Mouse (Mus musculus): ENCODE results near the gene Rcvrn. TPM values are rescaled to one million over a fixed set of nuclear protein-coding genes. Genes with fewer than 3 reads are reported as not detected.

The Rcvrn gene
- total and polyA plus RNA-seq, 3 experiments, result not detected

DNA sequence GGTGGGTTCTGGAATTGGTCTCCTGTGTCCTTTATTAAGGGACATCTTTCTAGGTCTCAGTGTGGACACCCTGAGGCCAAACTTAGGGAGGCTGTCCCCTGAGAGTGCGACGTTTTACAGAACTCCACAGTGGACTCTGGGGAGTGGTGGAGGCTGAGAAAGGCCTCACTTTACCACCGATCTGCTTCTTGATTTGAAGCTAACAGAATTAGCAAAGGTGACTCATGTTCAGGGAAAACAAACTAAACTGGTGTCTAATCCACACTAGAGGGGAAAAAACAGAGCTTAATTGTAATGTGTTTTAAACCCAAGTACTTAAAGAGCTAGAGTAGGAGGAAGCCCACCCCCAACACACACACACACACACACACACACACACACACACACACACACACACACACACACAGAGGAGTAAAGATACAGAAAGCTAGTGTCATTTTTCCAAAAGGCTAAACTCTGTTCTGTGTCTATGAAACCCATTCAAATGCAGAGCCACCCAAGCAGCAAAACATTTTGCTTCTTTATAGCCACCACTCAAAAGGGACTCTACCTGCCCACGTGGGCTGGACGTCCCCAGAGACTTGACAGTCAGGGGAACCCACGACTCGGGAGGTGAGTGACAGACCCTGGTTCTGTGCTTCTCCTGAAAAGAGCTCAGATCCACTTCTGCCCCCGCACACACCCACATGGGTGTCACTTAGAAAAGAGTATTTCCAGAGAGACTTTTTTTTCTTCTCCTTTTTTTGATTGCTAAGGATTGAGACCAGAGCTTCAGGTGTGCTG, 28.3 kb downstream of the Rcvrn start:
- H3K9me3 ChIP-seq (replicated peaks; ENCODE audit: insufficient read depth, low read length), result no peaks in the 10 kb centered on the region
- H3K4me3 ChIP-seq (ENCODE audit: control insufficient read depth in 1 of 2, insufficient read depth in 1 of 2, low read depth in 2 of 2, low read length in 2 of 2), result no peak overlapping the region
- no peaks in the 10 kb centered on the region for H3K4me1 ChIP-seq (ENCODE audit: control insufficient read depth in 1 of 2, insufficient read depth in 2 of 2, low read length in 2 of 2)
- no peaks in the 10 kb centered on the region for H3K79me2 ChIP-seq (ENCODE audit: control insufficient read depth, insufficient read depth, low read length, poor library complexity)
- no peaks in the 10 kb centered on the region for H3K27me3 ChIP-seq (ENCODE audit: control insufficient read depth in 1 of 2, insufficient read depth in 2 of 2, low read length in 2 of 2)
- DNase-seq (ENCODE audit: low read depth, low spot score), result no peak
- H3K27ac ChIP-seq (ENCODE audit: control insufficient read depth, low read depth, low read length), result no peak overlapping the region
- no peaks in the 10 kb centered on the region for H3K36me3 ChIP-seq (ENCODE audit: control insufficient read depth in 1 of 2, insufficient read depth in 2 of 2, low read length in 2 of 2)
- TF ChIP-seq CTCF (IDR thresholded peaks at IDR 0.05 in 2 of 3, conservative IDR thresholded peaks at IDR 0.05 in 1 of 3; ENCODE audit: control insufficient read depth in 1 of 3, insufficient read depth in 1 of 3, low read depth in 2 of 3, low read length in 3 of 3, poor library complexity in 1 of 3, severe bottlenecking in 1 of 3), result no peak
- no peak for TF ChIP-seq TCF12 (IDR thresholded peaks at IDR 0.05; ENCODE audit: low read depth, low read length)
- no peak for TF ChIP-seq ETS1 (IDR thresholded peaks at IDR 0.05; ENCODE audit: low read depth, low read length)
- TF ChIP-seq EP300 (IDR thresholded peaks at IDR 0.05; ENCODE audit: low read depth in 1 of 2, low read length in 2 of 2), result no peak
- no peak for TF ChIP-seq ZKSCAN1 (IDR thresholded peaks at IDR 0.05; ENCODE audit: low read depth, low read length)
- TF ChIP-seq ZC3H11A (IDR thresholded peaks at IDR 0.05; ENCODE audit: low read depth, low read length), result no peak
- no peak for TF ChIP-seq MYC (IDR thresholded peaks at IDR 0.05; ENCODE audit: low read depth, low read length)
- H3K9ac ChIP-seq (ENCODE audit: control insufficient read depth, low read depth, low read length, poor library complexity, severe bottlenecking), result no peak overlapping the region

DNA sequence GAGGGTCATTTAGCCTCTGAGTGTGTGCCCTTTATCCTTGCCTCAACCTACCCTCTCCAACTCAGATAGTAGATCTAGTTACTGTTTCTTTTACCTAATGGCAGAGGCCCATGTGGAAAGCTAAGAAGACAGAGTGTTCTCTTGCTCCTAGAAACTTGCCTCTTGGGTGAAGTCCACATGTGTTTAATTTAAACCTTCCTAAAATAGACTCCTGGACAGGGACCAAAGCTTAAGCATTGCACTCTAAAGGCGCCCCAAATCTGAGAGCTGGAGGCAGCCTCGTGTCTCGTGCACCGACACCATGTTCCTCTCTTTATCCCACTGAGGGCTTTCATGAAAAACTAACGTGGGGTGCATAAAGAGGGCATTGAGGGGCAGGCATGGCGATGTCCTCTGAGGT, 32.0 kb downstream of the Rcvrn start:
- H3K4me1 ChIP-seq (ENCODE audit: control insufficient read depth in 1 of 2, insufficient read depth in 2 of 2, low read length in 2 of 2), result no peaks in the 10 kb centered on the region

DNA sequence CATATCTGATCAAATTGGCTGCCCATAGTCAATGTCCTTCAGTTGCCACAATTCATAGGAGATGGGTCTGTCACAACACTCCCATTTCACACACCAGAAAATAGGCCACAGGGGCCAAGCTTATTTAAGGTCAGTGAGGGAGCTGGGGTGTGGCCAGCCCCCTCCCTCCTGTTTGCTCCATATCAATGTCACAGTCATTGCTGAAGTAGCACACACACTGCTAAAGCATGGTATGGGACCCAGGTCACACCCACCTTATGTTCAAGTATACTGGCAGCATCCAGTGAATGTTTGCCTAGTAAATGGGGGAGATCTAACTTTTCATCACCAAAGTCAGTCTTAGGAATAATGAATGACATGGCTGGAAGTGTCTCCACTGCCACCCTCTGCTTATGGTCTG, 33.6 kb downstream of the Rcvrn start:
- Histone ChIP-seq H3K4me1 (ENCODE audit: control insufficient read depth in 1 of 2, insufficient read depth in 2 of 2, low read length in 2 of 2) (no peaks in the 10 kb centered on the region), H3K79me2 (ENCODE audit: control insufficient read depth, insufficient read depth, low read length, poor library complexity) (no peaks in the 10 kb centered on the region), H3K4me3 (ENCODE audit: control insufficient read depth in 1 of 2, insufficient read depth in 1 of 2, low read depth in 2 of 2, low read length in 2 of 2) (no peak overlapping the region), H3K36me3 (ENCODE audit: control insufficient read depth in 1 of 2, insufficient read depth in 2 of 2, low read length in 2 of 2) (no peaks in the 10 kb centered on the region), H3K9ac (ENCODE audit: control insufficient read depth, low read depth, low read length, poor library complexity, severe bottlenecking) (no peak overlapping the region), H3K27me3 (ENCODE audit: control insufficient read depth in 1 of 2, insufficient read depth in 2 of 2, low read length in 2 of 2) (no peaks in the 10 kb centered on the region), H3K9me3 (replicated peaks; ENCODE audit: insufficient read depth, low read length) (no peaks in the 10 kb centered on the region), H3K27ac (ENCODE audit: control insufficient read depth, low read depth, low read length) (no peak overlapping the region)
- no peak for TF ChIP-seq NRF1 (IDR thresholded peaks at IDR 0.05; ENCODE audit: insufficient read depth, low read depth, low read length, poor library complexity, severe bottlenecking)
- TF ChIP-seq USF1 (IDR thresholded peaks at IDR 0.05; ENCODE audit: low read depth, low read length), result no peak
- TF ChIP-seq E2F4 (IDR thresholded peaks at IDR 0.05; ENCODE audit: borderline replicate concordance, low read depth, low read length), result no peak
- no peak for TF ChIP-seq MAX (IDR thresholded peaks at IDR 0.05; ENCODE audit: low read length)
- no peak for TF ChIP-seq MEF2A (IDR thresholded peaks at IDR 0.05; ENCODE audit: extremely low read depth, insufficient replicate concordance, low read depth, low read length, poor library complexity, severe bottlenecking)
- TF ChIP-seq SIN3A (IDR thresholded peaks at IDR 0.05; ENCODE audit: low read length), result no peak
- no peak for TF ChIP-seq TAL1 (IDR thresholded peaks at IDR 0.05; ENCODE audit: low read length)
- no peak for TF ChIP-seq KAT2A (conservative IDR thresholded peaks at IDR 0.05; ENCODE audit: low read depth, low read length)
- no peak for TF ChIP-seq GABPA (IDR thresholded peaks at IDR 0.05; ENCODE audit: low read depth, low read length)
- DNase-seq (ENCODE audit: low read depth, low spot score), result no peak

More for the DNA sequence above, 32.0 kb downstream of the Rcvrn start:
- Histone ChIP-seq H3K9ac (ENCODE audit: control insufficient read depth, low read depth, low read length, poor library complexity, severe bottlenecking) (no peak overlapping the region), H3K27ac (ENCODE audit: control insufficient read depth, low read depth, low read length) (no peak overlapping the region), H3K79me2 (ENCODE audit: control insufficient read depth, insufficient read depth, low read length, poor library complexity) (no peaks in the 10 kb centered on the region), H3K4me3 (ENCODE audit: control insufficient read depth in 1 of 2, insufficient read depth in 1 of 2, low read depth in 2 of 2, low read length in 2 of 2) (no peak overlapping the region), H3K27me3 (ENCODE audit: control insufficient read depth in 1 of 2, insufficient read depth in 2 of 2, low read length in 2 of 2) (no peaks in the 10 kb centered on the region), H3K36me3 (ENCODE audit: control insufficient read depth in 1 of 2, insufficient read depth in 2 of 2, low read length in 2 of 2) (no peaks in the 10 kb centered on the region), H3K9me3 (replicated peaks; ENCODE audit: insufficient read depth, low read length) (no peaks in the 10 kb centered on the region)
- TF ChIP-seq MYC (IDR thresholded peaks at IDR 0.05; ENCODE audit: low read depth, low read length) (no peak), ZNF384 (IDR thresholded peaks at IDR 0.05; ENCODE audit: low read depth, low read length) (no peak), BHLHE40 (IDR thresholded peaks at IDR 0.05; ENCODE audit: borderline replicate concordance, low read depth, low read length) (no peak), NELFE (IDR thresholded peaks at IDR 0.05; ENCODE audit: low read depth, low read length) (no peak), UBTF (IDR thresholded peaks at IDR 0.05; ENCODE audit: borderline replicate concordance, insufficient read depth, low read depth, low read length) (no peak), E2F4 (IDR thresholded peaks at IDR 0.05; ENCODE audit: borderline replicate concordance, low read depth, low read length) (no peak), USF1 (IDR thresholded peaks at IDR 0.05; ENCODE audit: low read depth, low read length) (no peak), USF2 (IDR thresholded peaks at IDR 0.05; ENCODE audit: borderline replicate concordance in 1 of 2, insufficient read depth in 1 of 2, low read depth in 1 of 2, low read length in 2 of 2) (no peak), SMC3 (IDR thresholded peaks at IDR 0.05; ENCODE audit: low read depth, low read length) (no peak), MEF2A (IDR thresholded peaks at IDR 0.05; ENCODE audit: extremely low read depth, insufficient replicate concordance, low read depth, low read length, poor library complexity, severe bottlenecking) (no peak), EP300 (IDR thresholded peaks at IDR 0.05; ENCODE audit: low read depth in 1 of 2, low read length in 2 of 2) (no peak), TCF12 (IDR thresholded peaks at IDR 0.05; ENCODE audit: low read depth, low read length) (no peak), POLR2AphosphoS2 (IDR thresholded peaks at IDR 0.05; ENCODE audit: low read length) (no peak)
- no peak for DNase-seq (ENCODE audit: low read depth, low spot score)
